Mouse (Mus musculus) liver, postnatal 0 days (tissue): ENCODE results near the gene Art3. TPM values are rescaled to one million over a fixed set of nuclear protein-coding genes. Genes with fewer than 3 reads are reported as not detected.

ENCODE experiments used
- ATAC-seq: fragments of 200-750 bp; cut with Nextera tagmentation; 2 replicates; pipeline ENCODE4 v1.8.0; 2017; ENCODE audit warnings: mild to moderate bottlenecking, moderate library complexity
- DNase-seq: peaks from one replicate; pipeline ENCODE4 v3.0.0-alpha.2; 2016
- H3K27ac ChIP-seq: fragments of 300-500 bp; sonication (generic); 2 replicates; pipeline ENCODE4 v1.5.1; 2014; ENCODE audit warnings: antibody characterized with exemption, moderate library complexity, mild to moderate bottlenecking, low read depth
- H3K27me3 ChIP-seq: fragments of 300-500 bp; sonication (generic); 2 replicates; pipeline ENCODE4 v1.6.1; 2014; ENCODE audit warnings: low read length, control low read depth, mixed read lengths; ENCODE audit not compliant: insufficient read depth
- H3K36me3 ChIP-seq: fragments of 300-500 bp; sonication (generic); replicated peaks from 2 replicates; pipeline ENCODE4 v1.6.1; 2014; ENCODE audit warnings: mild to moderate bottlenecking, control low read depth, low read length, moderate library complexity, mixed read lengths; ENCODE audit not compliant: insufficient read depth
- H3K4me1 ChIP-seq: fragments of 300-500 bp; sonication (generic); 2 replicates; pipeline ENCODE4 v1.6.1; 2014; ENCODE audit warnings: antibody characterized with exemption, mild to moderate bottlenecking, control low read depth; ENCODE audit not compliant: insufficient read depth
- H3K4me2 ChIP-seq: fragments of 300-500 bp; sonication (generic); 2 replicates; pipeline ENCODE4 v1.6.1; 2014; ENCODE audit warnings: low read depth, mild to moderate bottlenecking, low read length, moderate library complexity, mixed read lengths
- H3K4me3 ChIP-seq: fragments of 300-500 bp; sonication (generic); 2 replicates; pipeline ENCODE4 v1.5.1; 2014; ENCODE audit warnings: low read depth, low read length
- H3K9ac ChIP-seq: fragments of 300-500 bp; sonication (generic); replicated peaks from 2 replicates; pipeline ENCODE4 v1.6.1; 2014; ENCODE audit warnings: mild to moderate bottlenecking, moderate library complexity
- H3K9me3 ChIP-seq: fragments of 300-500 bp; sonication (generic); 2 replicates; pipeline ENCODE4 v1.6.1; 2016; ENCODE audit warnings: mild to moderate bottlenecking, control low read depth, low read length, mixed read lengths
- CTCF ChIP-seq: sonication (generic); IDR thresholded peaks from 2 replicates; pipeline ENCODE4 v1.5.1; 2016; ENCODE audit warnings: antibody characterized with exemption, low read depth
- EP300 ChIP-seq: IDR thresholded peaks from 2 replicates; pipeline ENCODE4 v1.6.1; 2016; ENCODE audit warnings: antibody characterized with exemption, low read depth, mild to moderate bottlenecking
- WGBS: fragments of 180-500 bp; shearing (Covaris S2); extraction: QIAGEN DNeasy Blood & Tissue Kit; methylation state at CpG from one replicate; pipeline ENCODE4 v1.1.7; 2014; ENCODE audit not compliant: insufficient replicate concordance; 5-methylcytosine and 5-hydroxymethylcytosine counted together
- polyA plus RNA-seq: library from polyadenylated mRNA; unstranded; fragments of >200 nt; fragmentation: Nextera tagmentation; extraction: Ambion mirVana; gene quantifications from 2 replicates; pipeline ENCODE4 v1.2.1, GENCODE M21; 2015

The Art3 gene
- polyA plus RNA-seq, 1 experiment from 2014 or later = 2.3 TPM

DNA sequence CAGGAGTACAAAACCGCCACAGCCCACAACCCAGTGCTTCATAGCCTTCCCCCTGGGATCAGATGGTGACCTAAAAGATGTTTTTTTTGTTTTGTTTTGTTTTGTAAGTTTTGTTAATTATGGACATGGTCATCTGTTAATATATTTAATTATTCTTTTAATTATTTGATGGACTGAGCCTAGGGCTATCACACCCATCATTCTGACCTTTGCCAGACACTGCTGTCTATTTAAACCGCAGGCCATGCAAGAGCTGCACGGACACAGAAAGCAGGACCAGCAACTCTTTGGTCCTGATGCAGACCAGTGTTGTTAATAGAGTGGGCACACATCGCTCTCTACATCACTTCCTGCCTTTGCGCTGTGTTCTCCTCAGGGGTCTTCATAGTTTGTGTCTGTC, 78.9 kb downstream of the Art3 start:
- H3K9me3 ChIP-seq = no peaks in the 10 kb centered on the region
- no peak overlapping the region for H3K4me2 ChIP-seq
- H3K9ac ChIP-seq = no peak overlapping the region
- ATAC-seq = no peak
- H3K27me3 ChIP-seq = no peaks in the 10 kb centered on the region
- TF ChIP-seq CTCF (no peak), EP300 (no peak)
- WGBS = 88% methylated on average over 5 of the region's 5 CpGs
- no peak overlapping the region for H3K4me3 ChIP-seq
- H3K36me3 ChIP-seq = peaks cover 10% of the 10 kb centered on the region
- no peak overlapping the region for H3K27ac ChIP-seq
- no peaks in the 10 kb centered on the region for H3K4me1 ChIP-seq
- no peak for DNase-seq

DNA sequence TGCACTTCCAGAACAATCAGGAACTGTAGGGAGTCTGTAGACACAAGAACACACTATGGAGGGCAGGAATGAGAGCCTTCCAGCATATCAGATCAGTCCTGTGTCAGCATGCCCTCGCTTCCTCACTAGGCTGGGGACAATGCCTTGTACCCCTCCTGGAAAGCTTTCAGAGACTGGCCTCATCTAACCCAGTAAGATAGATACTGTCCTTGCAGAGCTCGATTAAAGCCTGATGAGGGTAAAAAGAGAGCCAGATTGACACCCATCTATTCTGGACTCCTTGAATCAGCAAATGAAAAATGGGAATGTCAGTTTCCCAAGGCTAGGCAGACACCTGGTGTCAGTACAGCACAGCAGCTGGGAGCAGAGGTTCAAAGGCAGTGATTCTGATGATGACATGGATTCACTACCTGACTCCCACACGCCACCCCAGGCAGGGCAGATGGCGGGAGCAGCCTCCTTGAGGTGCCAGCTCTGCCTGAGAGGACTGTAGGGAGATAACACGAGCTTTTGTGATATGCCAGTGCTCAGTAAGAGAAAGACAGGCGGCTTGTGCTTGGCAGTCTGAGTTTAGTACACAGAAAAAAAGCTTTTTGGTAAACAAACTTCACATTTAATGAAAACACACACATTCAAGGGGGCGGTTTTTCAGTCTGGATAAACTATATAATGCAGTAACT, 80.0 kb downstream of the Art3 start:
- DNase-seq (no peak), ATAC-seq (no peak)
- Histone ChIP-seq H3K36me3 (peaks cover 16% of the 10 kb centered on the region), H3K9me3 (no peaks in the 10 kb centered on the region), H3K27me3 (no peaks in the 10 kb centered on the region), H3K9ac (no peak overlapping the region), H3K4me3 (no peak overlapping the region), H3K4me2 (no peak overlapping the region), H3K27ac (no peak overlapping the region), H3K4me1 (no peaks in the 10 kb centered on the region)
- TF ChIP-seq CTCF (no peak), EP300 (no peak)
- 57% methylated on average over 7 of the region's 7 CpGs for WGBS

DNA sequence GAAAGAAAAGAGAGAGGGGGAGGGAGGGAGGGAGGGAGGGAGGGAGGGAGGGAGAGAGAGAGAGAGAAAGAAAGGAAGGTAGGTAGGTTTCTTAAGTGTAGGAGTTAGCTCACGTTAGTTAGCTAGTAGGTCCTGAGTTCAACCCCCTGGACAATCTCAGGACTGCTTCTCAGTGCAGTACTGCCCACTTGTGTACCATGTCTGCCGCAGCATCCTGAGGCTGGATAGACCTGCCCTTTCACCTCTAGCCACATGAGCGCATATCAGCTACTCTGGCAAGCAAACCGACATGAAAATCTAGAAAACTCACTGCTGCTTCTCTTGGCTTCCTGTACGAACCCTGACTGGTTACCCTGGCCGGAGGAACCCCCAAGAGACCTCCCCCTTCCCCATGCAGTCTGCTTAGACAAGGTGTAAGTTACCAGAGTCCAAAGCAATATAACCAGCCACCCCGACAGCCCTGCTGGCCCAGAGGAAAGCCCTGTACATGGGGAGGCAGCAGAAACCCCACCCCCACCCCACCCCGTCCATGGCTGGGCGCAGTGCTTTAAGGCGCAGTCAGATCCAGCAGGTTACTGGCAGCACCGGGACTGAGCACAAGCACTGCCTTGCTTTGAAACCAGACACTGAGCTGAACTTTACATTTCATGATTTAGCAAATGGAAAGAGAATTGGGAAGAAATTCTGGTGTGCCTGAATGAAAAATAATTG, 81.8 kb downstream of the Art3 start:
- ATAC-seq = no peak

DNA sequence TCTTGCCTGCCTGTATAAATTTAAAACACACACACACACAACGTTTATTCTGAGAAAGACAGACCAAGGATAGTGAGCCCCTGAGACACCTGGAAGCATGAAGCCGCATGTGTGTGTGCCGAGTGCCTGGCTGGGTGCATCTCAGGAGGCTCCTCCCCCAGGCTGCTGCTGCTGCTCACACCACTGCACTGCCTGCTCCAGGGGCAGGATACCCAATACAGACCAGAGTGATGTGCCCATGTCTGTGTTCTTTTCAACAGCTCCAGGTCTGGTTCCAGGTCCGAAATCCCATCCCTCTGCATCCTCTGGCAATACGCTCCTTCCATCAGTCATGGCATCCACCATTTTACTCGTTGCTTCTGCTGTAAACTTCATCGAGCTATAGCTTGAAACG, 82.4 kb downstream of the Art3 start:
- no peak overlapping the region for H3K27ac ChIP-seq
- H3K4me1 ChIP-seq = no peaks in the 10 kb centered on the region
- TF ChIP-seq EP300 (no peak), CTCF (no peak)
- 78% methylated on average over 8 of the region's 8 CpGs for WGBS
- peaks cover 38% of the 10 kb centered on the region for H3K36me3 ChIP-seq
- ATAC-seq (no peak), DNase-seq (no peak)
- H3K4me3 ChIP-seq = no peak overlapping the region
- no peaks in the 10 kb centered on the region for H3K9me3 ChIP-seq
- no peaks in the 10 kb centered on the region for H3K27me3 ChIP-seq
- H3K9ac ChIP-seq = no peak overlapping the region
- no peak overlapping the region for H3K4me2 ChIP-seq

More for the DNA sequence above, 81.8 kb downstream of the Art3 start:
- Histone ChIP-seq H3K4me1 (no peaks in the 10 kb centered on the region), H3K4me3 (no peak overlapping the region), H3K9me3 (no peaks in the 10 kb centered on the region), H3K36me3 (peaks cover 32% of the 10 kb centered on the region), H3K27ac (no peak overlapping the region), H3K27me3 (no peaks in the 10 kb centered on the region), H3K4me2 (no peak overlapping the region), H3K9ac (no peak overlapping the region)
- no peak for DNase-seq
- TF ChIP-seq EP300 = no peak
- TF ChIP-seq CTCF = no peak
- 74% methylated on average over 11 of the region's 11 CpGs for WGBS

DNA sequence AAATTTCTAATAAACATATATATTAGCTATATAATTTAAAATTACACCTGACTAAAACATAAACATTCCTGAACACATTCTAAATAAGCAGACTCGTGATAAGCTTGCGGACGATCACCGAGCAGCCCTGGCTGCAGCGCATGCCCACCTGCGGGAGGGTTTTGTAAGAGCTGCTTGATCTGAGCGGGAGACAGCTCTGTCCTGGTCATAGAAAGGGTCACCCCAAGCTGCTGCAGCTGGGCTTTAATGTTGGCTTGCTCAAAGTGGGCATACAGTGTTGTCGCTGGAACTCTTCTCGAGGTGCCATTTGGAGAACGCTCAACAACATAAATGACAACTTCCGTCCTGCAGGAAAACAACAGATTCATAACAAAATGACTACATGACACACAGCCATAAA, 92.5 kb downstream of the Art3 start:
- H3K4me1 ChIP-seq = no peaks in the 10 kb centered on the region
- no peak overlapping the region for H3K9ac ChIP-seq
- no peaks in the 10 kb centered on the region for H3K27me3 ChIP-seq
- TF ChIP-seq EP300 (no peak), CTCF (no peak)
- H3K4me2 ChIP-seq = no peak overlapping the region
- WGBS = 93% methylated on average over 11 of the region's 11 CpGs
- H3K27ac ChIP-seq = no peak overlapping the region
- no peak overlapping the region for H3K4me3 ChIP-seq
- no peak for ATAC-seq
- H3K9me3 ChIP-seq = no peaks in the 10 kb centered on the region
- DNase-seq = no peak
- peaks cover 73% of the 10 kb centered on the region for H3K36me3 ChIP-seq

DNA sequence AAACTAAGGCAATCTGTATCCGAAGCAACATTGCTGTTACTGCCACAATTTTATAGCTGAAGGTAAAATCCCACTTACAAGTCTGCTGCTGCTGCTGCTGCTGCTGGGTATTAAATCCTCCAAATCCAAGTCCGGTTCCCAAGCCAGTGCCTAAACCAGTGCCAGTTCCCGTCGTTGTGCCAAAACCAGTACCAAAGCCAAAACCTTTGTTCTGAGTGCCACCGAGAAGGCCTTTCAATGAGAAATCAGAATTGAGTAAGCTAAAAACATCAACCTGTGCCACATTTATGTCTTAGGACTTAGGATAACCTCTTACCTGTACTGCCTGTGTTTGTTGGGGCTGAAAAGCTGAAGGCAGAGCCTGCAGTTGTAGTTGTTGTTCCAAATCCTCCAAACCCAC, 99.1 kb downstream of the Art3 start:
- ATAC-seq = no peak
- no peaks in the 10 kb centered on the region for H3K9me3 ChIP-seq
- no peak for TF ChIP-seq EP300
- TF ChIP-seq CTCF = no peak
- H3K27me3 ChIP-seq = no peaks in the 10 kb centered on the region
- peaks cover 27% of the 10 kb centered on the region for H3K36me3 ChIP-seq
- no peak for DNase-seq
- H3K9ac ChIP-seq = no peak overlapping the region
- no peak overlapping the region for H3K4me3 ChIP-seq
- no peak overlapping the region for H3K4me2 ChIP-seq
- peaks cover 8% of the 10 kb centered on the region; the same call in 1 of the 2 replicates for H3K4me1 ChIP-seq
- WGBS = 88% methylated on average over 5 of the region's 5 CpGs
- no peak overlapping the region for H3K27ac ChIP-seq
